Mouse (Mus musculus) limb, embryonic 15.5 days (tissue): ENCODE measurements at regions not wholly inside any gene's neighbourhood (a gene's known extent, or its start where the extent isn't known, plus 50 kb on each side); places are given as distances from the start of the nearest gene placed in this dataset.

Source experiments
- ATAC-seq: fragments of 200-750 bp; cut with Nextera tagmentation; 2 replicates; pipeline ENCODE4 v1.8.0; 2017; ENCODE audit warnings: low read depth, moderate TSS enrichment; ENCODE audit not compliant: insufficient number of reproducible peaks, low FRiP score, low TSS enrichment
- H3K27ac ChIP-seq: fragments of 300-500 bp; sonication (generic); 2 replicates; pipeline ENCODE4 v1.5.1; 2015; ENCODE audit warnings: moderate library complexity, mild to moderate bottlenecking, inconsistent platforms
- H3K27me3 ChIP-seq: fragments of 300-500 bp; sonication (generic); 2 replicates; pipeline ENCODE4 v1.6.1; 2015; ENCODE audit warnings: inconsistent platforms
- H3K36me3 ChIP-seq: fragments of 300-500 bp; sonication (generic); 2 replicates; pipeline ENCODE4 v1.6.1; 2015; ENCODE audit warnings: inconsistent platforms
- H3K4me1 ChIP-seq: fragments of 300-500 bp; sonication (generic); 2 replicates; pipeline ENCODE4 v1.6.1; 2015; ENCODE audit warnings: inconsistent platforms
- H3K4me2 ChIP-seq: fragments of 300-500 bp; sonication (generic); 2 replicates; pipeline ENCODE4 v1.6.1; 2015; ENCODE audit warnings: mild to moderate bottlenecking, inconsistent platforms
- H3K4me3 ChIP-seq: fragments of 300-500 bp; sonication (generic); 2 replicates; pipeline ENCODE4 v1.5.1; 2015; ENCODE audit warnings: mild to moderate bottlenecking, inconsistent platforms
- H3K9ac ChIP-seq: fragments of 300-500 bp; sonication (generic); 2 replicates; pipeline ENCODE4 v1.6.1; 2015; ENCODE audit warnings: inconsistent platforms
- H3K9me3 ChIP-seq: fragments of 300-500 bp; sonication (generic); 2 replicates; pipeline ENCODE4 v1.6.1; 2016; ENCODE audit warnings: inconsistent platforms
- WGBS: fragments of 180-500 bp; shearing (Covaris S2); methylation state at CpG from one replicate; pipeline ENCODE4 v1.1.7; 2015; 5-methylcytosine and 5-hydroxymethylcytosine counted together

GRCm38 (mm10) chr16:93456706-93457425 is 147.0 kb downstream of the Setd4 start:
- H3K4me2 ChIP-seq = no peak overlapping the region
- H3K9ac ChIP-seq = no peak overlapping the region
- ATAC-seq = no peak

GRCm38 (mm10) chr16:93454080-93454997 is 149.5 kb downstream of the Setd4 start:
- H3K36me3 ChIP-seq = no peaks in the 10 kb centered on the region

More at GRCm38 (mm10) chr16:93456706-93457425, 147.0 kb downstream of the Setd4 start:
- Histone ChIP-seq H3K9me3 (no peaks in the 10 kb centered on the region), H3K4me1 (peaks cover 16% of the 10 kb centered on the region), H3K27ac (no peak overlapping the region), H3K4me3 (no peak overlapping the region), H3K27me3 (no peaks in the 10 kb centered on the region), H3K36me3 (no peaks in the 10 kb centered on the region)
- WGBS = 42% methylated on average over 17 of the region's 17 CpGs

GRCm38 (mm10) chr16:93453056-93453455 is 150.8 kb downstream of the Setd4 start:
- H3K36me3 ChIP-seq = no peaks in the 10 kb centered on the region
- no peak overlapping the region for H3K9ac ChIP-seq
- H3K4me3 ChIP-seq = no peak overlapping the region
- 80% methylated on average over 9 of the region's 9 CpGs for WGBS
- H3K27me3 ChIP-seq = peaks cover 5% of the 10 kb centered on the region; the same call in 1 of the 2 replicates
- H3K4me2 ChIP-seq = no peak overlapping the region
- H3K9me3 ChIP-seq = no peaks in the 10 kb centered on the region
- ATAC-seq = no peak
- no peak overlapping the region for H3K27ac ChIP-seq
- H3K4me1 ChIP-seq = peaks cover 2% of the 10 kb centered on the region; the same call in 1 of the 2 replicates

More at GRCm38 (mm10) chr16:93454080-93454997, 149.5 kb downstream of the Setd4 start:
- Histone ChIP-seq H3K27me3 (peaks cover 1% of the 10 kb centered on the region; the same call in 1 of the 2 replicates), H3K4me2 (no peak overlapping the region), H3K4me3 (no peak overlapping the region), H3K9me3 (no peaks in the 10 kb centered on the region), H3K9ac (no peak overlapping the region), H3K4me1 (peaks cover 9% of the 10 kb centered on the region), H3K27ac (no peak overlapping the region)
- 23% methylated on average over 8 of the region's 8 CpGs for WGBS
- no peak for ATAC-seq

GRCm38 (mm10) chr16:93450896-93451295 is 153.0 kb downstream of the Setd4 start:
- no peak for ATAC-seq
- peaks cover 2% of the 10 kb centered on the region; the same call in 1 of the 2 replicates for H3K4me1 ChIP-seq
- no peaks in the 10 kb centered on the region for H3K36me3 ChIP-seq
- no peaks in the 10 kb centered on the region for H3K9me3 ChIP-seq
- H3K4me3 ChIP-seq = no peak overlapping the region
- WGBS = 88% methylated on average over 6 of the region's 6 CpGs
- peaks cover 5% of the 10 kb centered on the region; the same call in 1 of the 2 replicates for H3K27me3 ChIP-seq
- no peak overlapping the region for H3K27ac ChIP-seq
- H3K9ac ChIP-seq = no peak overlapping the region
- no peak overlapping the region for H3K4me2 ChIP-seq

- no peaks in the 10 kb centered on the region for H3K36me3 ChIP-seq
- H3K27ac ChIP-seq = no peak overlapping the region
- H3K4me1 ChIP-seq = peaks cover 2% of the 10 kb centered on the region; the same call in 1 of the 2 replicates
- no peak overlapping the region for H3K4me2 ChIP-seq
- H3K9ac ChIP-seq = no peak overlapping the region
- no peaks in the 10 kb centered on the region for H3K9me3 ChIP-seq
- no peak for ATAC-seq
- peaks cover 5% of the 10 kb centered on the region; the same call in 1 of the 2 replicates for H3K27me3 ChIP-seq
- H3K4me3 ChIP-seq = no peak overlapping the region
- WGBS = 6% methylated on average over 3 of the region's 3 CpGs
These were observed 153.9 kb downstream of the Setd4 start for GRCm38 (mm10) chr16:93449925-93450324.

- 0 out of 2 replicates have a peak, but pooled peaks cover under 1% of the 10 kb centered on the region for H3K4me1 ChIP-seq
- ATAC-seq = no peak
- no peak overlapping the region for H3K9ac ChIP-seq
- H3K4me3 ChIP-seq = no peak overlapping the region
- peaks cover 5% of the 10 kb centered on the region; the same call in 1 of the 2 replicates for H3K27me3 ChIP-seq
- no peaks in the 10 kb centered on the region for H3K9me3 ChIP-seq
- H3K4me2 ChIP-seq = no peak overlapping the region
- WGBS = 44% methylated on average over 10 of the region's 10 CpGs
- H3K36me3 ChIP-seq = no peaks in the 10 kb centered on the region
- H3K27ac ChIP-seq = no peak overlapping the region
These were observed 155.7 kb downstream of the Setd4 start for GRCm38 (mm10) chr16:93448124-93448523.

GRCm38 (mm10) chr16:93446970-93447369 is 156.9 kb downstream of the Setd4 start:
- H3K4me1 ChIP-seq = peaks cover 7% of the 10 kb centered on the region
- WGBS = 82% methylated on average over 5 of the region's 5 CpGs
- no peak for ATAC-seq
- no peak overlapping the region for H3K27ac ChIP-seq
- H3K36me3 ChIP-seq = no peaks in the 10 kb centered on the region
- no peak overlapping the region for H3K9ac ChIP-seq
- H3K9me3 ChIP-seq = no peaks in the 10 kb centered on the region
- peaks cover 5% of the 10 kb centered on the region; the same call in 1 of the 2 replicates for H3K27me3 ChIP-seq
- H3K4me2 ChIP-seq = no peak overlapping the region
- H3K4me3 ChIP-seq = no peak overlapping the region

- 68% methylated on average over 13 of the region's 13 CpGs for WGBS
- H3K4me3 ChIP-seq = no peak overlapping the region
These were observed 157.7 kb downstream of the Setd4 start for GRCm38 (mm10) chr16:93446206-93446605.

GRCm38 (mm10) chr16:93442837-93443236 is 161.0 kb downstream of the Setd4 start:
- no peak for ATAC-seq
- Histone ChIP-seq H3K9me3 (no peaks in the 10 kb centered on the region), H3K27ac (no peak overlapping the region), H3K4me3 (no peak overlapping the region), H3K27me3 (no peaks in the 10 kb centered on the region), H3K4me2 (no peak overlapping the region), H3K36me3 (no peaks in the 10 kb centered on the region), H3K9ac (no peak overlapping the region), H3K4me1 (peaks cover 13% of the 10 kb centered on the region)
- 13% methylated on average over 11 of the region's 11 CpGs for whole genome bisulfite sequencing

More at GRCm38 (mm10) chr16:93446206-93446605, 157.7 kb downstream of the Setd4 start:
- H3K27me3 ChIP-seq = peaks cover 5% of the 10 kb centered on the region; the same call in 1 of the 2 replicates
- peaks cover 7% of the 10 kb centered on the region for H3K4me1 ChIP-seq
- no peak overlapping the region for H3K27ac ChIP-seq
- H3K9me3 ChIP-seq = no peaks in the 10 kb centered on the region
- no peak overlapping the region for H3K9ac ChIP-seq
- no peaks in the 10 kb centered on the region for H3K36me3 ChIP-seq
- no peak overlapping the region for H3K4me2 ChIP-seq
- no peak for ATAC-seq

GRCm38 (mm10) chr16:93437608-93438425 is 166.0 kb downstream of the Setd4 start:
- no peak overlapping the region for H3K4me2 ChIP-seq

GRCm38 (mm10) chr16:93436732-93437131 is 167.1 kb downstream of the Setd4 start:
- peaks cover 6% of the 10 kb centered on the region; the same call in 1 of the 2 replicates for H3K4me1 ChIP-seq
- H3K4me2 ChIP-seq = no peak overlapping the region
- 58% methylated on average over 3 of the region's 3 CpGs for WGBS
- no peaks in the 10 kb centered on the region for H3K9me3 ChIP-seq
- H3K4me3 ChIP-seq = no peak overlapping the region
- no peak overlapping the region for H3K9ac ChIP-seq
- H3K27me3 ChIP-seq = 0 out of 2 replicates have a peak, but pooled peaks cover 3% of the 10 kb centered on the region
- ATAC-seq = no peak
- H3K36me3 ChIP-seq = no peaks in the 10 kb centered on the region
- H3K27ac ChIP-seq = no peak overlapping the region

More at GRCm38 (mm10) chr16:93437608-93438425, 166.0 kb downstream of the Setd4 start:
- Histone ChIP-seq H3K4me3 (no peak overlapping the region), H3K9ac (no peak overlapping the region), H3K27ac (no peak overlapping the region), H3K4me1 (peaks cover 10% of the 10 kb centered on the region), H3K9me3 (no peaks in the 10 kb centered on the region), H3K36me3 (no peaks in the 10 kb centered on the region), H3K27me3 (0 out of 2 replicates have a peak, but pooled peaks cover 3% of the 10 kb centered on the region)
- ATAC-seq = no peak
- 28% methylated on average over 14 of the region's 14 CpGs for WGBS
